Mouse (Mus musculus) heart, embryonic 14.5 days (tissue): ENCODE results near the gene Gps1. TPM values are rescaled to one million over a fixed set of nuclear protein-coding genes. Genes with fewer than 3 reads are reported as not detected.

ENCODE experiments used
- ATAC-seq: fragments of 200-750 bp; cut with Nextera tagmentation; 2 replicates; pipeline ENCODE4 v1.8.0; 2017; ENCODE audit warnings: low read depth, moderate TSS enrichment; ENCODE audit not compliant: insufficient number of reproducible peaks, insufficient read depth, low FRiP score
- H3K27ac ChIP-seq, 2 experiments: fragments of 200-500 bp in 1 of 2; fragments of 300-500 bp in 1 of 2; sonication (generic) in 1 of 2; replicated peaks in 1 of 2; 2 replicates each; pipeline ENCODE4 v1.5.1; 2012 to 2014; ENCODE audit warnings: low read depth in 2 of 2, low read length in 2 of 2, control low read depth in 1 of 2, mild to moderate bottlenecking in 1 of 2, mixed read lengths in 1 of 2; ENCODE audit not compliant: control insufficient read depth in 1 of 2, insufficient read depth in 1 of 2
- H3K27me3 ChIP-seq: fragments of 300-500 bp; sonication (generic); 2 replicates; pipeline ENCODE4 v1.6.1; 2014; ENCODE audit warnings: mild to moderate bottlenecking, low read length, control low read depth; ENCODE audit not compliant: control insufficient read depth, insufficient read depth
- H3K36me3 ChIP-seq: fragments of 300-500 bp; sonication (generic); 2 replicates; pipeline ENCODE4 v1.6.1; 2014; ENCODE audit warnings: mild to moderate bottlenecking, control low read depth, low read length, mixed read lengths; ENCODE audit not compliant: control insufficient read depth, insufficient read depth
- H3K4me1 ChIP-seq, 2 experiments: fragments of 200-500 bp in 1 of 2; fragments of 300-500 bp in 1 of 2; sonication (generic) in 1 of 2; 2 replicates each; pipeline ENCODE4 v1.6.1; 2012 to 2014; ENCODE audit warnings: low read length in 2 of 2, control low read depth in 1 of 2, mixed read lengths in 1 of 2; ENCODE audit not compliant: control insufficient read depth in 2 of 2, insufficient read depth in 2 of 2
- H3K4me2 ChIP-seq: fragments of 300-500 bp; sonication (generic); 2 replicates; pipeline ENCODE4 v1.6.1; 2014; ENCODE audit warnings: mild to moderate bottlenecking, low read length
- H3K4me3 ChIP-seq, 2 experiments: fragments of 200-500 bp in 1 of 2; fragments of 300-500 bp in 1 of 2; sonication (generic) in 1 of 2; 2 replicates each; pipeline ENCODE4 v1.5.1; 2012 to 2014; ENCODE audit warnings: low read length in 2 of 2, mild to moderate bottlenecking in 2 of 2, control low read depth in 1 of 2, low read depth in 1 of 2, moderate library complexity in 1 of 2; ENCODE audit not compliant: control insufficient read depth in 1 of 2, insufficient read depth in 1 of 2
- H3K9ac ChIP-seq: fragments of 300-500 bp; sonication (generic); 2 replicates; pipeline ENCODE4 v1.6.1; 2014; ENCODE audit warnings: mild to moderate bottlenecking, low read length
- H3K9me3 ChIP-seq: fragments of 300-500 bp; sonication (generic); 2 replicates; pipeline ENCODE4 v1.6.1; 2016; ENCODE audit warnings: low read length, control low read depth; ENCODE audit not compliant: control insufficient read depth
- WGBS: fragments of 180-500 bp; shearing (Covaris S2); extraction: QIAGEN DNeasy Blood & Tissue Kit; methylation state at CpG from one replicate; pipeline ENCODE4 v1.1.7; 2014; 5-methylcytosine and 5-hydroxymethylcytosine counted together
- polyA plus RNA-seq: library from polyadenylated mRNA; unstranded; fragments of >200 nt; fragmentation: Nextera tagmentation; extraction: Ambion mirVana; gene quantifications from 2 replicates; pipeline ENCODE4 v1.2.1, GENCODE M21; 2014

Gps1 gene
- polyA plus RNA-seq, 1 experiment from 2014 or later: 151 TPM

DNA sequence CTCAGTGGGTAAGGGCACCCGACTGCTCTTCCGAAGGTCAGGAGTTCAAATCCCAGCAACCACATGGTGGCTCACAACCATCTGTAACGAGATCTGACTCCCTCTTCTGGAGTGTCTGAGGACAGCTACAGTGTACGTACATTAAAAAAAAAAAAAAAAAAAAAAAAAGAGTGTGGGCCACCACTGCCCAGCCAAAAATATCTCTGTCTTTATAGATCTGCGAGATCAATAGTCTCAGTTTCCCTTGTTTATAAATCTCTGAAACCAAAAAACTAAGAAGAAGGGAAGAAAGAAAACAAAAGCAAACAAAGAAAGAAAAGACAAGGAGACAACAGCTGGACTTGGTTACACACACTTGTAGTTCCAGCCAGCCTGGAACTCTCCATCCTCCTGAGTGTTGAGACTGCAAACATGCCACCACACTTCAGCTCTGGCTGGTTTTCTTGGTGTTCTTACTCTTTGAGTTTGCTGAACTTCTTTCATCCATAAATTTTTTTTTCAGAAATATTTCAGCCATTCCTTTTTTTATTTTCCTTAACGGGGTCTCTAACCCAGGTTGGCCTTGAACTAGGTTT is 15.3 kb downstream of the Gps1 start:
- no peak for ATAC-seq
- Histone ChIP-seq H3K27ac (peak overlapping the region in 1 of 2 experiments; percentile 36; a peak in 1 of 4 replicates), H3K9ac (0 out of 2 replicates have a peak overlapping the region, but pooled peaks have one; percentile 8), H3K9me3 (no peaks in the 10 kb centered on the region), H3K36me3 (peaks cover 2% of the 10 kb centered on the region; the same call in 1 of the 2 replicates), H3K4me1 (peaks cover 11 to 16% of the 10 kb centered on the region in 2 experiments), H3K27me3 (no peaks in the 10 kb centered on the region), H3K4me3 (no peak overlapping the region), H3K4me2 (no peak overlapping the region)
- WGBS: 61% methylated on average over 6 of the region's 6 CpGs

DNA sequence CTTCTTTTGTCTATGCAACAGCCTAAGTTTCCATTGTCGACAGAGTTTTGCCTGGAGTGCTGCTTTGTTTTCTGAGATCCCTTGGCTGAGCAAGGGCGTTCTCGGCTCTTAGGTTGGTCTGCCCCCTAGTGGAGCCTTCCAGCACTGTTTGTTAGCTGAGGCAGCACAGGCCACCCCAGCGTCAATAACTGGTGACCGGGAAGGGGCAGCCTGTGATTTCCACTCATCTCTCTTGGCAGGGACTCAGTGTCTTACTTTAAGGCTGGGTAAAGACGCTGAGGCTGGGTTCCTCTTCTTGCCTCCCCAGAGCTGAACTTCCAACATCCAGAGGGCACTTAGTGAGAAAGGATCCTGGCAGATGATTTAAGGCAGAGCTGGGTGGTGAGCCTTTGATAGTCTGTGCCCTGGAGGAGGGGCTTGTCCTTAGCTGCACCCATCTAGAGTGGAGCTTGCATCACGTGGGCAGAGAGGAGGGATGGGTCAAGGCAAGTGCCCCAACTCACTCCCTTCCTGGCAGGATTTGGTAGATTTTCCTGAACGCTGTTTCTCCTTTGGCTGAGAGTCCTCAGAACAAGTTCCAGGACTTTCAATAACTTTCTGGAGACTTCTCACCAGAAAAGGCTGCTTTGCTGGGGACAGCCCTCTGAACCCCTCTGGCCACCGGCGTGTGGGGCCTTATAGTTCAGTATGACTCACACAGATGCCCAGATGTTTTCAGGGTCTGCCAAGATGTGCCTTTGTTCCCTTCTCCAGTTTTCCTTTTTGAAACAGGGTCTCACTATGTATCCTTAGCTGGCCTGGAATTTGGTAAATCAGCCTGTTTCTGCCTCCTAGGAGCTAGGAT is 16.2 kb downstream of the Gps1 start:
- Histone ChIP-seq H3K4me1 (peaks cover 9 to 11% of the 10 kb centered on the region in 2 experiments), H3K9ac (peak overlapping the region; percentile 51; the same call in 1 of the 2 replicates), H3K4me2 (no peak overlapping the region), H3K36me3 (peaks cover under 1% of the 10 kb centered on the region; the same call in 1 of the 2 replicates), H3K4me3 (no peak overlapping the region), H3K27me3 (no peaks in the 10 kb centered on the region), H3K9me3 (no peaks in the 10 kb centered on the region), H3K27ac (peak overlapping the region; percentile 36 to 43; a peak in 2 of 4 replicates)
- ATAC-seq: peak; percentile 62
- 9% methylated on average over 10 of the region's 10 CpGs for WGBS

DNA sequence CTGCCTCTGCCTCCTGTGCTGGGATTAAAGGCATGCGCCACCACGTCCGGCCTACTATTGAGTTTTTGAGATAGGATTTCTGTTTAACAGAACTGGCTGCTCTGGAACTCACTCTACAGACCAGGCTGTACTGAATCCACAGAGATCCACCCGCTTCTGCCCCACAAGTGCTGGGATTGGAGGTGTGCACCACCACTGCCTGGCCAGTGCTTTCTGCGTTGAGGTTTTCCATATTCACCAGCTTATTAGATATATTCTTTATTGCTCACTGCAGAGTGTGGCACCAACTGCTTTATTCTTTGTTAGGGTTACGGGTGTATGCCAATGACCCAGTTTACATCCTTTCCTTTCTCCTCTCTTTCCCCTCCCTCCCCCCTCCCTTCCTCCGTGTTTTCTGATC is 20.2 kb downstream of the Gps1 start:
- no peak for ATAC-seq
- Histone ChIP-seq H3K4me3 (no peak overlapping the region), H3K9me3 (no peaks in the 10 kb centered on the region), H3K4me2 (no peak overlapping the region), H3K27ac (no peak overlapping the region), H3K36me3 (peaks cover 41% of the 10 kb centered on the region), H3K27me3 (no peaks in the 10 kb centered on the region), H3K4me1 (peaks cover 2 to 6% of the 10 kb centered on the region in 2 experiments), H3K9ac (no peak overlapping the region)
- WGBS: 76% methylated on average over 7 of the region's 7 CpGs

DNA sequence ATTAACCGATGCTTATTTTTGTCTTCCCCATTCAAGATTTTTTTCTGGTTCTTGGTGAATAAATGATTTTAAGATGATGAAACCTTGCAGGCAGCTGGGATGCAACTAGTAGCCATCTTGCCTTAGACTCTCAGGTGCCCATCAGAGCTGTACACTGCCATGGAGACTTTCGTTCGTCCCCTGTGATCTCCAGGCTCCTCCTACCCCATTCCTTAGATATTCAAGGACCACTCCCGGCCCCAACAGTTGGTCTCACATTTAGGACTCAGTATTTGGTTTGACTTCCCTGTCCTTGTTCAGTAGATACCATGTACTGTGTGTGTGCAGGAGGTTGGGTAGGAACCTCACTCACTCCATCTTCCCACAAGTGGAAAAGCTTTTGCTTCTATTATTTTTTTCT is 20.7 kb downstream of the Gps1 start:
- ATAC-seq: no peak
- no peaks in the 10 kb centered on the region for H3K27me3 ChIP-seq
- no peak overlapping the region for H3K4me2 ChIP-seq
- H3K9me3 ChIP-seq: no peaks in the 10 kb centered on the region
- H3K4me1 ChIP-seq: peaks cover 1 to 6% of the 10 kb centered on the region in 2 experiments
- H3K27ac ChIP-seq: no peak overlapping the region
- 49% methylated on average over 4 of the region's 4 CpGs for WGBS
- H3K36me3 ChIP-seq: peaks cover 46% of the 10 kb centered on the region
- no peak overlapping the region for H3K4me3 ChIP-seq
- H3K9ac ChIP-seq: no peak overlapping the region

DNA sequence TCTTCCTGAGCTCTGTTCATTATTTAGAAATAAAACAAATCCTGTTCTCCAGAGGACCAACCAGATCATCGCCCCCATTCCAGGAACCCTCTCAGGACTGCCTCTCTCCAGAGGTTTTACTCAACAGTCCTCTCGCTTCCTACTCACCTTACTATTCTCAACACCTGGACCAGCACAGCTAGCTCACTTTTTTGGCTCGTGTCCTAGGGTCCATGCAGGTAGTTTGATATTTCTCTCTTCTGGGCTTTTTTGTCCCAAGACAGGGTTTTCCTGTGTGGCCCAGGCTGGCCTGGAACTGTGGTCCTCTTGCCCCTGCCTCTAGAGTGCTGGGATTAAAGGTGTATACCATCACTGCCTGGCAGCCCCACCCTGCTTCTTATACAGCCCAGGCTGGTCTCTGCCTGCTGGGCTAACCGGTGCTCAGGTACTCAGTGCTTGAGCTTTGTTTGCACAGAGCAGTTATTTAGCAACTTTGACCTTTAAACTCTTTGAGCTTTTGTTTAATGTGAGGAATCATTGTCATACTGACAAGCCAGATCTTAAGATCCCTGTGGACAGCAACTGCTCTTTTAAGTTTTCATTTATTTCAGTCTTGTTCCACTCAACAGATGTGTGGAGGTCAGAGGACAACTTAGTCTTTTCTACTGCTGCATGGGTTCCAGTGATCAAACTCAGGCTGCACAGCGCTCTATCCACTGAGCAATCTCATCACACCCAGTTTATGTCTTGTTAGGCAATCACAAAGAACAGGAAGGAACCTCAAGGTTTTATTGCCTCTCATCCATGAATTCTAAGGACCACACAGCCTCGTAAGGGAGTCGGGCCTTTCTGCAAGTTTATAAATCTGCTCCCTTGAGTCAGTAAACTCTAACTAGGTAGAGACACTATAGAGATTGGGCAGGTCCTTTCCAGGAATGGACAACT is 21.6 kb downstream of the Gps1 start:
- Histone ChIP-seq H3K4me1 (no peaks in the 10 kb centered on the region), H3K4me2 (no peak overlapping the region), H3K27ac (no peak overlapping the region), H3K27me3 (no peaks in the 10 kb centered on the region), H3K9ac (no peak overlapping the region), H3K9me3 (no peaks in the 10 kb centered on the region), H3K36me3 (peaks cover 54% of the 10 kb centered on the region), H3K4me3 (no peak overlapping the region)
- no peak for ATAC-seq
- 86% methylated on average over 7 of the region's 7 CpGs for WGBS

DNA sequence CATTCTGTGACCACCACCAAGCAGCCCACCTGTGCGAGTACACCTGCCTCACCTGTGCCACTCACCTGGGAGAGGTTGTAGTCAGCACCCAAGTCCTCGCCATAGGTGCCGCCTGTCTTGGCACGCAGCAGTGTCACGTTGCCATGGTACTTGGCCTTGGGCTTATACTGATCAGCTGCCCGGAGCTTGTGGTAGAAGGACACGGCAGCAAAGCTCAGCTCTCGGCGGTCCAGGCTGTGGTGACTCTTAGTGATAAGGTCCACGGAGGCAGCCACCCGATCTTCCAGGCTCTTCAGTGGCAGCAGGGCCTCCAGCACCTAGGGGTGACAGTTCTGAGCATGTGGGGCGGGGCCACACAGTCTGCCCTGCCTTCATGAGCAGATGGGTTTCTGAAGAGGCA is 23.9 kb downstream of the Gps1 start:
- Histone ChIP-seq H3K9ac (no peak overlapping the region), H3K4me3 (no peak overlapping the region), H3K36me3 (peaks cover 78% of the 10 kb centered on the region), H3K9me3 (no peaks in the 10 kb centered on the region), H3K4me1 (no peaks in the 10 kb centered on the region), H3K27ac (no peak overlapping the region), H3K27me3 (no peaks in the 10 kb centered on the region), H3K4me2 (no peak overlapping the region)
- WGBS: 80% methylated on average over 12 of the region's 12 CpGs
- ATAC-seq: no peak

DNA sequence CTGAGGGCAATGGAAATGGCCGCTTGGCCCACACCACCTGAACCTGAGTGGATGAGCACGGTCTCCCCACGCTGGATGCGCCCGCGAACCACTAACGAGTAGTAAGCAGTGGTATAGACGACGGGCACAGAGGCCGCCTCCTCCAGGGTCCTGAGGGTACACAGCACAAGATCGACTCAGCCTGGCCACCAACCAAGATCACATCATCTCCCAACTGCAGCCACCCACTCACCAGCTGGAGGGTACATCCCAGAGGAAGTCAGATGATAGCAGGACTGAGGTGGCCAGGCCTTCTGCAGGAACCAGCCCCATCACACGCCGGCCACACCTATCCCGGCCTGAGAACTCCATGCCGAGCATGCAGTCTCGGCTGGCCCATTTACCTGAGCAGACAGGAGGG is 28.0 kb downstream of the Gps1 start:
- H3K9ac ChIP-seq: no peak overlapping the region
- no peaks in the 10 kb centered on the region for H3K4me1 ChIP-seq
- 95% methylated on average over 16 of the region's 16 CpGs for WGBS
- no peaks in the 10 kb centered on the region for H3K27me3 ChIP-seq
- no peak overlapping the region for H3K27ac ChIP-seq
- no peak overlapping the region for H3K4me3 ChIP-seq
- H3K4me2 ChIP-seq: no peak overlapping the region
- no peak for ATAC-seq
- peaks cover 100% of the 10 kb centered on the region for H3K36me3 ChIP-seq
- no peaks in the 10 kb centered on the region for H3K9me3 ChIP-seq
